Mouse (Mus musculus): ENCODE measurements around the gene 4930402K13Rik. TPM values are rescaled to one million over a fixed set of nuclear protein-coding genes. Genes with fewer than 3 reads are reported as not detected.
"Not testable (repeated sequence)": the region's sequence is repeated elsewhere in the genome, so short reads cannot be mapped to it uniquely, and the experiment has no call there.

4930402K13Rik gene
- polyA plus RNA-seq (2015; fragmentation: Nextera tagmentation; extraction: Ambion mirVana), result not detected in 2 replicates

DNA sequence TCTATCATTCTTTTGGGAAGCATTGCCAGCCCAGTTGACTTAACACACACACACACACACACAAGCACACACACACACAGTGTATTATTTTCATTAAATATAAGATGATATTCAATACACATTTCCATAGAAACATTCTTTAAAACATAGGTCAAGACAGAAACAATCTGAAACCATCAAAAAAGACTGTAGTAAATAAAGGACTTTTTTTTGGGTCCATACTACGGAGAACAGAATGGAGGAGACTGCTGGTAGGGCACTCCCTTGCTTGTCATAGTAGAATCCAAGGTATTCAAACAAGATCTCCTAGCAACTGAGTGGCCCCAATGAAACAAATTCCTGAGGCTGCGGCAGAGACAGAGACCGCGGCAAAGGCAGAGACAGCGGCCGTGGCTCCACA, at the start of gene 4930402K13Rik:
Gene 4930402K13Rik (plus strand): TSS at position 301 of the 400 bp plus-strand sequence.
- 84% methylated on average over 6 of the region's 6 CpGs for WGBS

DNA sequence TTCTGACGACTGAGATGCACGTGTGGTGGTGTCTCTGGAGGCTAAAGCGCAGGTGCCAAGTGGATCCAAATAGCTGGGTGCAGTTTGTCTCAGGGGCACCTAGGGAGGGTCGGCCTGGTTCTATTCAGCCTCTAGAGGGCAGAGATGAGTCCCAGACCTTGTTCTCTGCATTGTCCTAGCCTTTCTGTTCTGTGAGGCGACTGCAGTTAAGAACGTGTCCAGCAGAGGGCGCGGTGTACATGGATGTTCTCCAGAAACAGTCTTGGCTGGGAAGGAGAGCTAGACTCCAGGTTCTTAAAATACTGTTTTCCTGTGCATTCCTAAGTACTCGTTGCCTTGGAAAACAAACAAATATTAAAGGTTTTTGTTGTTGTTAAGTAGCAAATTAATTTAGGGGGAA, 43.4 kb upstream of the 4930402K13Rik start:
- not testable (repeated sequence) for H3K27me3 ChIP-seq; H3K27ac ChIP-seq; H3K36me3 ChIP-seq; H3K9ac ChIP-seq; H3K9me3 ChIP-seq (replicated peaks); ATAC-seq (replicated peaks; ENCODE audit: insufficient number of reproducible peaks, insufficient read depth, low FRiP score, low read depth); H3K4me3 ChIP-seq; H3K4me2 ChIP-seq; H3K4me1 ChIP-seq (replicated peaks)
- WGBS, result 28% methylated on average over 9 of the region's 9 CpGs

More for the DNA sequence above, at the start of gene 4930402K13Rik:
- no peaks in the 10 kb centered on the region for H3K36me3 ChIP-seq
- no peaks in the 10 kb centered on the region for H3K27me3 ChIP-seq
- no peak within 1 kb of the TSS for H3K9ac ChIP-seq
- H3K4me2 ChIP-seq, result no peak within 1 kb of the TSS
- no peak within 1 kb of the TSS for H3K4me3 ChIP-seq
- no peaks in the 10 kb centered on the region for H3K4me1 ChIP-seq (replicated peaks)
- no peaks in the 10 kb centered on the region for H3K9me3 ChIP-seq (replicated peaks)
- H3K27ac ChIP-seq, result no peak within 1 kb of the TSS
- no peak for ATAC-seq (replicated peaks; ENCODE audit: insufficient number of reproducible peaks, insufficient read depth, low FRiP score, low read depth)

DNA sequence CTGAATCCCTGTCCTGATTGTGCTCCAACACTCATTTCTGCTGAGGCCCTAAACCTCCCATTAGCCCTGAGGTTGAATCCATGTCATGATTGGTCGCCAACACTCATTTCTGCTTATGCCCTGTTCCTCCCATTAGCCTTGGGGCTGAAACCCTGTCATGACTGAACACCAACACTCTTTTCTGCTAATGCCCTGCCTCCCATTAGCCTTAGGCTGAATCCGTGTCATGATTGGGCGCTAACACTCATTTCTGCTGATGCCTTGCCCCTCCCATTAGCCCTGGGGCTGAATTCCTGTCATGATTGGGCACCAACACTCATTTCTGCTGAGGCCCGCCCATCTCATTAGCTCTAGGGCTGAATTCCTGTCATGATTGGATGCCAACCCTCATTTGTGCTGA, 42.3 kb upstream of the 4930402K13Rik start:
- Histone ChIP-seq H3K9ac (no peak overlapping the region), H3K27me3 (no peaks in the 10 kb centered on the region), H3K4me2 (no peak overlapping the region), H3K4me3 (no peak overlapping the region), H3K36me3 (no peaks in the 10 kb centered on the region), H3K4me1 (replicated peaks) (no peaks in the 10 kb centered on the region), H3K9me3 (replicated peaks) (no peaks in the 10 kb centered on the region), H3K27ac (no peak overlapping the region)
- 82% methylated on average over 4 of the region's 4 CpGs for WGBS
- no peak for ATAC-seq (replicated peaks; ENCODE audit: insufficient number of reproducible peaks, insufficient read depth, low FRiP score, low read depth)

DNA sequence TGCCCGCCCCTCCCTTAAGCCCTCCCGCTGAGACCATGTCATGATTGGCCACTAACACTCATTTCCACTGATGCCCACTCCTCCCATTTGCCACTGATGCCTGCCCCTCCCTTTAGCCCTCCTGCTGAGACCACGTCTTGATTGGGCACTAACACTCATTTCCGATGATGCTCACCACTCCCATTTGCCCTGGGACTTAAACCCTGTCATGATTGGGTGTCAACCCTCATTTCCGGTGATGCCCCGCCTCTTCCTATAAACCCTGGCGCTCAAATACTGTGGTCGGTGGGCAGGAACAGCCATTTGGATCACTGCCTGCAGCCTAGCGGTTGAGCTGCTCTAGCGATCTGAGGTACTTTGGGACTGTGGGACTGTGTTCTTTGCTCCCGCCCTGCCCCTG, 41.6 kb upstream of the 4930402K13Rik start, which contains the start of gene Fthl17f:
Gene Fthl17f (plus strand): TSS at position 301 of the 400 bp plus-strand sequence.
- not testable (repeated sequence) for H3K9me3 ChIP-seq (replicated peaks); H3K4me3 ChIP-seq; H3K27me3 ChIP-seq; H3K4me2 ChIP-seq; H3K9ac ChIP-seq; H3K36me3 ChIP-seq; H3K27ac ChIP-seq; ATAC-seq (replicated peaks; ENCODE audit: insufficient number of reproducible peaks, insufficient read depth, low FRiP score, low read depth); H3K4me1 ChIP-seq (replicated peaks)
- WGBS, result 83% methylated on average over 11 of the region's 11 CpGs

DNA sequence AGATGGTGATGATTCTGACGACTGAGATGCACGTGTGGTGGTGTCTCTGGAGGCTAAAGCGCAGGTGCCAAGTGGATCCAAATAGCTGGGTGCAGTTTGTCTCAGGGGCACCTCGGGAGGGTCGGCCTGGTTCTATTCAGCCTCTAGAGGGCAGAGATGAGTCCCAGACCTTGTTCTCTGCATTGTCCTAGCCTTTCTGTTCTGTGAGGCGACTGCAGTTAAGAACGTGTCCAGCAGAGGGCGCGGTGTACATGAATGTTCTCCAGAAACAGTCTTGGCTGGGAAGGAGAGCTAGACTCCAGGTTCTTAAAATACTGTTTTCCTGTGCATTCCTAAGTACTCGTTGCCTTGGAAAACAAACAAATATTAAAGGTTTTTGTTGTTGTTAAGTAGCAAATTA, 26.7 kb upstream of the 4930402K13Rik start:
- H3K4me2 ChIP-seq; H3K4me3 ChIP-seq; H3K9ac ChIP-seq; ATAC-seq (replicated peaks; ENCODE audit: insufficient number of reproducible peaks, insufficient read depth, low FRiP score, low read depth); H3K36me3 ChIP-seq; H3K27me3 ChIP-seq; H3K4me1 ChIP-seq (replicated peaks); H3K9me3 ChIP-seq (replicated peaks); H3K27ac ChIP-seq: not testable (repeated sequence)
- WGBS, result 14% methylated on average over 10 of the region's 10 CpGs

DNA sequence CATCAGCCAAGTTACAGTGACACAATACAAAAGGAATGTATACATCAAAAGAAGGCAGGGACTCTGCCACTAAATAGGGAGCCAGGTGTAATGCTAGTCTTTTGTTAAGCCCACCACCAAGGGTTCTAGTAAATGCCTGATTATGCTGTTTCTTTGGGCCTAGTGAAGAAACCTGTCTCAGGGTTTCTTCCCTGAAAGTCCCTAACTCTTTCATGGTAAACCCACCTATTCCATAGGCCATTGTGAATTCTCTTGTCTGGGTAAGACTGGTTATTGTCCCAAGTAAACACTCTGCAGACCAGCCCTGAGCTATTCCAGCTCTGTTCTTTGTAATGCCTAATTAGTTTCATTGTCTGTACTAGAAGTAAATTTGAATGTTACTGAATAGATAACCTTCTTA, 9.3 kb upstream of the 4930402K13Rik start:
- ATAC-seq (replicated peaks; ENCODE audit: insufficient number of reproducible peaks, insufficient read depth, low FRiP score, low read depth), result not testable (repeated sequence)

DNA sequence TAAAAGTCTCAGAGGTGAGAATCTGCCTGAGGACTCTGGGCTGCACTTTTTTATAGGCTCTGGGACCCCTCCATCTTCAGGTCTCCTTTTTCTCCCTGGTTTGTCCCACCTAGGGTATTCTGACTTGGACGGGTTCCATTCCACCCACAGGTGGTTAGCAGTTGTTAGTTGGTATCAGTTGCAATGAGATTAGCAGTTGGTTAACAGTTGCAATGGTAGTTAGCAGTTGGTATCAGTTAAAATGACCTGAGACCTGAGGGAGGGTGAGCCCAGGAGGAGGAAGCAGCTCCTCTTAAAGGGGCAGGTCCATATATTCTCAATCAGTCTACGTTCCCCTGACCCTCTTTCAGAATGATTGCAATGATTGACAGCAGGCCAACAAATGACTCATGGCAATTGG, 6.0 kb downstream of the 4930402K13Rik start:
- H3K4me3 ChIP-seq, result no peak overlapping the region
- H3K9ac ChIP-seq, result no peak overlapping the region
- no peak overlapping the region for H3K4me2 ChIP-seq
- no peaks in the 10 kb centered on the region for H3K4me1 ChIP-seq (replicated peaks)
- ATAC-seq (replicated peaks; ENCODE audit: insufficient number of reproducible peaks, insufficient read depth, low FRiP score, low read depth), result no peak
- no peaks in the 10 kb centered on the region for H3K36me3 ChIP-seq
- H3K9me3 ChIP-seq (replicated peaks), result no peaks in the 10 kb centered on the region
- WGBS, result 41% methylated on average over 2 of the region's 2 CpGs
- no peak overlapping the region for H3K27ac ChIP-seq
- no peaks in the 10 kb centered on the region for H3K27me3 ChIP-seq

More for the DNA sequence above, 9.3 kb upstream of the 4930402K13Rik start:
- H3K4me1 ChIP-seq (replicated peaks); H3K4me2 ChIP-seq; H3K9ac ChIP-seq; H3K36me3 ChIP-seq; H3K9me3 ChIP-seq (replicated peaks); H3K27me3 ChIP-seq; H3K27ac ChIP-seq; H3K4me3 ChIP-seq: not testable (repeated sequence)

DNA sequence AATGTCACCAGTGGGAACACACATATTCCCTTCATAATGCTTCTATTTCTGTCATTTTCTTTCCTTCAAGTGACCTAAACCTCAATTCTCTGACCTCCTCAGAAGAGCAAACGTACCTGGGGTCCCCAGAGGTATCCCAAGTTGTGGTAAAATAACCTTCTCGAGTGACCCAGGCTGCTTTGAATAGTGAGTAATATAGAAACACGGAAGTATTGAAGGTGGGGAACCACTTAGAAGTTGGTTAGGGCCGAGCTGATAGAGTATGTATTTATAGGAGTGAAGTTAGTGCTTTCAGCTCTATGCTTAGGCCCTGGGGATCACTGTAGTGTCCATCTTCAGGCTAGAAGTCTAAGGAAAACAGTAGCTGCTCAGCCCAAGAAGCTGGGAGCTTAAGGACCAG, 20.6 kb downstream of the 4930402K13Rik start:
- Histone ChIP-seq H3K9ac (no peak overlapping the region), H3K27me3 (no peaks in the 10 kb centered on the region), H3K36me3 (no peaks in the 10 kb centered on the region), H3K27ac (no peak overlapping the region), H3K4me3 (no peak overlapping the region), H3K9me3 (replicated peaks) (no peaks in the 10 kb centered on the region), H3K4me1 (replicated peaks) (no peaks in the 10 kb centered on the region), H3K4me2 (no peak overlapping the region)
- no peak for ATAC-seq (replicated peaks; ENCODE audit: insufficient number of reproducible peaks, insufficient read depth, low FRiP score, low read depth)
- WGBS, result 56% methylated on average over 4 of the region's 4 CpGs

DNA sequence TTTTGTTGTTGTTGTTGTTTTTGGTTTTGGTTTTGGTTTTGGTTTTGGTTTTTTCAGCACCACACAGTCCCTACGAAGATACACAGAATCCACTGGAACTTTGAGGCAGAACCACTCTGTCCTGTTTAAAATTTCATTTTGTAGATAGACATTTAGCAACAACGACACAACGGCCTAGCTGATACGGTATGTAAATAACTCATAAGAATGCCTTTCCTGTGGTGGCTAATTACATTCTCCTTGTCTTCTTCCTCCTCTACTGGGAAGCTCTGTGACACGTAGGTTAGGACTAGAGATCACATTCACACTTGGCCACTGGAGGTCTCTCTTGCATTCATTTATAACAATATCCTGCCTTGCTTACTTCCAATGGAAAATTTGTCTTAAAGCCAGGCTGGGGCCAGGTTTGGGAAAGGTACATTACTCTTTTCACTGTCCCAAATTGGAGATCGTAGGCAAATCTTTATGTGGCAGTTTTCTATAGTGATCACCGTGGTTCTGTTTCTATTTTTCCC, 24.0 kb downstream of the 4930402K13Rik start:
- WGBS, result 35% methylated on average over 7 of the region's 7 CpGs
- no peak overlapping the region for H3K9ac ChIP-seq
- no peak overlapping the region for H3K27ac ChIP-seq
- no peak overlapping the region for H3K4me2 ChIP-seq
- no peak for ATAC-seq (replicated peaks; ENCODE audit: insufficient number of reproducible peaks, insufficient read depth, low FRiP score, low read depth)
- H3K9me3 ChIP-seq (replicated peaks), result no peaks in the 10 kb centered on the region
- H3K36me3 ChIP-seq, result no peaks in the 10 kb centered on the region
- H3K4me1 ChIP-seq (replicated peaks), result no peaks in the 10 kb centered on the region
- H3K4me3 ChIP-seq, result no peak overlapping the region
- H3K27me3 ChIP-seq, result no peaks in the 10 kb centered on the region

DNA sequence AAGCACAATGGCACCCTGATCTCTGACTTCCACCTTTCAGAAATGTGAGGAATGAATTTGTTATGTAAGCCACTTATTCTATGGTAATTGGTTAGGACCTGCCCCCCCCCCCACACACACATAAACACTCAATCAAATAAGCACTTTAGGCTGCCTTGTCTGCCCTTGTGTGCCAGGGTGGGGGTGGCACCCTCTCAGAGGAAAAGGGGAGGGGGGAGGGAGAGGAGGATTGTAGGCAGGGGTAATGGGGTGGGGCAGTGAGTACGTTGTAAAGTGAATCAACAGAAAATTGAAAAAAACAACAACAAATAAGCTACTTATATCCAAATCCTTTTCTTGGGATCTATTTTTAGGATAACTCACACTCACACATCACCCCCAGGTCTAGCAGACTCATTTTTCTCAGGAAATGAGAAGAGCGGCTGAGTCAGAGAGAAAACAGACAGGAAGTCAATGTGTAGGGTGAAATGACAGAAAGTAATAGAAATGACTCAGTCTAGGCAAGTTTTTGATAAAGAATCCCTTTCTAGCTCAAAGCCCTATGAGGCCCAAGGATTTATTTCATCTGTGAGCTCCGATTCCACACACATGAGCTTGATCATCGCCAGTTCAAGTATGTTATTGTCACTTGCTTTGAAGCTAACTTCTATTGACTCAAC, 35.1 kb downstream of the 4930402K13Rik start:
- H3K9me3 ChIP-seq (replicated peaks), result no peaks in the 10 kb centered on the region
- no peak overlapping the region for H3K27ac ChIP-seq
- no peak for ATAC-seq (replicated peaks; ENCODE audit: insufficient number of reproducible peaks, insufficient read depth, low FRiP score, low read depth)
- no peak overlapping the region for H3K4me3 ChIP-seq
- no peaks in the 10 kb centered on the region for H3K36me3 ChIP-seq
- no peak overlapping the region for H3K9ac ChIP-seq
- no peaks in the 10 kb centered on the region for H3K27me3 ChIP-seq
- H3K4me1 ChIP-seq (replicated peaks), result no peaks in the 10 kb centered on the region
- WGBS, result 78% methylated on average over 4 of the region's 4 CpGs
- H3K4me2 ChIP-seq, result no peak overlapping the region

DNA sequence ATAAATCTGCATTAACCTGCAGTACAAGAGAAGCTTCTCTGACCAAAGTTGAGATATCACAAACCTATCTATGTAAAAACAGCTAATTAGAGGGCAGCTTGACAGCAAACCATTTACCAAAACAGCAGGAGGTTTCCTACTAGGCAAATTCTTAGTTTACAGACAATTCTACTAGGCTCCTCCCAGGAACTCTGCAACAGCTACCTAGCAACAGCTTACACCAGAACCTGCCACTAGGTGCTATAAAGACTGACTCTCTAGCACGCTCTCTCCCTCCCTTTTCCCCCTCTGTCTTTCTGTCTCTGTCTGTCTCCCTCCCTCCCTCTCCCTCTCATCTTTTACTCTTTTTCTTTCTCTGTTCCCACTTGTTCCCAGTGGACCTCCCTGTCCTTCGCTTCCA, 38.3 kb downstream of the 4930402K13Rik start:
- H3K9ac ChIP-seq, result no peak overlapping the region
- no peaks in the 10 kb centered on the region for H3K27me3 ChIP-seq
- no peak for ATAC-seq (replicated peaks; ENCODE audit: insufficient number of reproducible peaks, insufficient read depth, low FRiP score, low read depth)
- whole genome bisulfite sequencing, result 46% methylated on average over 2 of the region's 2 CpGs
- no peaks in the 10 kb centered on the region for H3K4me1 ChIP-seq (replicated peaks)
- no peak overlapping the region for H3K4me2 ChIP-seq
- no peaks in the 10 kb centered on the region for H3K9me3 ChIP-seq (replicated peaks)
- no peak overlapping the region for H3K4me3 ChIP-seq
- H3K27ac ChIP-seq, result no peak overlapping the region
- H3K36me3 ChIP-seq, result no peaks in the 10 kb centered on the region

All from heart, embryonic 15.5 days (tissue).